Mouse (Mus musculus): ENCODE data around the gene Orm1. TPM values are rescaled to one million over a fixed set of nuclear protein-coding genes. Genes with fewer than 3 reads are reported as not detected.

Orm1 gene
- polyA plus RNA-seq, 1 experiment from 2014 or later = not detected

DNA sequence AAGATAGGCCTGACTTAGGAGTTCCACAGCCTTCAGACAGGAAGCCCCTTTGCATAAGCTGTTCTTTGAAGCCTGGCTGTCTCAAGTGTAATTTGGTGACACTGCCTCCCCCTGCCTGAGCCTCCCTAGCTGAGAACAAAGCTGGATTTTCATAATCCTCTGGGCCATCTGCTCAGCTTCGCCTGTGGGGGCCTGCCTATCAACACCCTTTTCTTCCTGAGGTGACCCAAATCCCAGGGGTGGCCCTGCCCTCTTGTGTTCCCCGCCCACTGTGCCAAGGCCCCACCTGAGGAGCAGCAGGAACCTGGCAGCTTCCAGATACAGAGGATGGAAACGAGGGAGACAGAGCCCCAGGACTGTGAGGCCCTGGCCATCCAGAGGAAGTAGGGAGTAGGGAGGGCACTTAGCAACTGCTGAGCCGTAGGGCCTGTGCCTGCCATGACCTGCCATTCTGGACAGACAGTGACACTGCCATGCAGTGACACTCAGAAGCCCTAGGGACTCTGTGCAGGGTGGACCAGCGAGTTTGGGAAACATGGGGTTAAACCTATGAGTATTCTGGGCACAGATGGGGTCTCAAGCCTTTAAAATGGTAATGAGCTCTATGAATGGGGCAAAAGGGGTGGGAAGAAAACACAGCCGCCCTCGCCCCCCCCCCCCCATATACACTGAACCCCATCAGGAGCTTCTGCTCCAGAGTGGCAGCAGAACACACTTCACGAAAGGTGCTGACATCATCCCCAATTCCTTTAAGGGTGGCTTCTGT, 44.9 kb downstream of the Orm1 start:
- no peaks in the 10 kb centered on the region for H3K4me1 ChIP-seq (replicated peaks; ENCODE audit: insufficient read depth, low read length)
- DNase-seq (ENCODE audit: low spot score) = no peak
- no peak overlapping the region for H3K4me3 ChIP-seq (replicated peaks; ENCODE audit: low read depth, low read length)
- TF ChIP-seq CTCF (IDR thresholded peaks at IDR 0.05; ENCODE audit: low read depth) = no peak
- WGBS = 70% methylated on average over 8 of the region's 8 CpGs
- no peak overlapping the region for H3K4me2 ChIP-seq (ENCODE audit: low read length)
- no peak overlapping the region for H3K27ac ChIP-seq
- peaks cover 9% of the 10 kb centered on the region; the same call in 1 of the 2 replicates for H3K36me3 ChIP-seq (ENCODE audit: insufficient read depth, low read length)
- no peaks in the 10 kb centered on the region for H3K27me3 ChIP-seq (ENCODE audit: insufficient read depth, low read length)
- ATAC-seq (replicated peaks; ENCODE audit: low FRiP score, low read depth) = no peak
- H3K9me3 ChIP-seq (replicated peaks; ENCODE audit: low read length) = no peaks in the 10 kb centered on the region
- H3K9ac ChIP-seq (ENCODE audit: low read depth, low read length) = no peak overlapping the region

DNA sequence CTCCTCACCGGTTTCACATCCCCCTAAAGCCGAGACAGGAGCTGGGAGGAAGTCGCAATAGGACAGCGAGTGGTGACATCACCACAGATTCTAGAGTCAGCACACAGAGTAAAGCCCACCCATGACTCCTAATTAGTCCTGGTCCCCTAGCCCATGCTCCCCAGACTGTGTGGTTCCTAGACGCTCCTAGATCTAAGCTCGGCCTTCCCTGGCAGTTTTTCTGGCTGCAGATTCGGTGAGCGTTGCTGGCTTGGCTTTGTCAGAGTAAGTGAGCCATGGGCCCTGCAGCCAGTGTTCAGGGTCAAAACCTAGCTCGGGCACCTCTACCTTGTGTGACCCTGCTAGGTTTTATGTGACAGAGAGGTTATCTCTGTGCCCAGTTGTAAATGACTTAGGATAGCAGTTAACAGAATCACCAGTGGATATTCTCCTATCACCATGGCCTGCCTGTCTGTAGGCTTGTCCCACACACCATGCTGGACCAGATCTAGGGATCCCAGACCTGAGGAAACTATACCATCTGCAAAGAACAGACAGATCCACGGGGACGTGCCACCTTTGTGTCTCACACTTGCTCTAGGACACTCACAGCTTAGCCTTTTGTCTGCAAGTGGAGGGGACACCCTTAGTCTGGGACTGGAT, 45.6 kb downstream of the Orm1 start:
- 78% methylated on average over 11 of the region's 11 CpGs for WGBS
- H3K4me3 ChIP-seq (replicated peaks; ENCODE audit: low read depth, low read length) = no peak overlapping the region
- no peak for TF ChIP-seq CTCF (IDR thresholded peaks at IDR 0.05; ENCODE audit: low read depth)
- H3K4me1 ChIP-seq (replicated peaks; ENCODE audit: insufficient read depth, low read length) = no peaks in the 10 kb centered on the region
- no peaks in the 10 kb centered on the region for H3K27me3 ChIP-seq (ENCODE audit: insufficient read depth, low read length)
- no peak for ATAC-seq (replicated peaks; ENCODE audit: low FRiP score, low read depth)
- H3K9me3 ChIP-seq (replicated peaks; ENCODE audit: low read length) = no peaks in the 10 kb centered on the region
- H3K9ac ChIP-seq (ENCODE audit: low read depth, low read length) = no peak overlapping the region
- H3K27ac ChIP-seq = no peak overlapping the region
- peaks cover 12% of the 10 kb centered on the region; the same call in 1 of the 2 replicates for H3K36me3 ChIP-seq (ENCODE audit: insufficient read depth, low read length)
- H3K4me2 ChIP-seq (ENCODE audit: low read length) = no peak overlapping the region
- DNase-seq (ENCODE audit: low spot score) = no peak

DNA sequence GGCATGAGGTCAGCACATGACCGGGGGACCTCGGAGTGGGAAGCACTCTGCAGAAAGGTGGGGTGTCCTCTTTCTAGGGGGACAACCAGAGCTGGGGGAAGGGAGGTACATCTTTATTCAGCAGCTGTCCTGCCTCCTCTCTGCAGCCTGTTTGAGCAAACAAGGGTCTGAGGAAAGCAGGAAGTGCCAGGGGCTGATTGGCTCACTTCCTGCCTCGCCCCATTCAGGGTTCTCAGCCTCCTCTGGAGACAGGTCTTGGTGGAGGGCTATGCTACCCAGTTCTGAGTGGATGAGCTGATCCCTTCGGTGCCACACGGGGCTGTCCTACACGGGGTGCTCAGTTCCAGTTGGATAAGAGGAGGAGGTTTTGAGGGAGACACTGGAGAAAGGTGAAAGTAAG, 47.0 kb downstream of the Orm1 start:
- no peak for TF ChIP-seq CTCF (IDR thresholded peaks at IDR 0.05; ENCODE audit: low read depth)
- H3K9me3 ChIP-seq (replicated peaks; ENCODE audit: low read length) = no peaks in the 10 kb centered on the region
- no peak for DNase-seq (ENCODE audit: low spot score)
- no peak overlapping the region for H3K9ac ChIP-seq (ENCODE audit: low read depth, low read length)
- no peak overlapping the region for H3K4me2 ChIP-seq (ENCODE audit: low read length)
- H3K4me3 ChIP-seq (replicated peaks; ENCODE audit: low read depth, low read length) = no peak overlapping the region
- peaks cover 16% of the 10 kb centered on the region; the same call in 1 of the 2 replicates for H3K36me3 ChIP-seq (ENCODE audit: insufficient read depth, low read length)
- no peaks in the 10 kb centered on the region for H3K27me3 ChIP-seq (ENCODE audit: insufficient read depth, low read length)
- H3K4me1 ChIP-seq (replicated peaks; ENCODE audit: insufficient read depth, low read length) = no peaks in the 10 kb centered on the region
- WGBS = 80% methylated on average over 6 of the region's 6 CpGs
- ATAC-seq (replicated peaks; ENCODE audit: low FRiP score, low read depth) = no peak
- no peak overlapping the region for H3K27ac ChIP-seq

Other genes with a start within 250 kb of the Orm1 start
- gene Ambp, start 189.8 kb upstream of the Orm1 start, polyA plus RNA-seq (2015; fragmentation: Nextera tagmentation; extraction: Ambion mirVana) = 2.3 and 2.5 TPM in 2 replicates
- 98.4 and 108 TPM in 2 replicates for gene Kif12, start 172.4 kb upstream of the Orm1 start, polyA plus RNA-seq (2015; fragmentation: Nextera tagmentation; extraction: Ambion mirVana)
- gene Col27a1, start 130.6 kb upstream of the Orm1 start, polyA plus RNA-seq (2015; fragmentation: Nextera tagmentation; extraction: Ambion mirVana) = 5.7 and 6.4 TPM in 2 replicates
- not detected in 2 replicates for gene Orm3, start 11.6 kb downstream of the Orm1 start, polyA plus RNA-seq (2015; fragmentation: Nextera tagmentation; extraction: Ambion mirVana)
- not detected in 2 replicates for gene Orm2, start 17.9 kb downstream of the Orm1 start, polyA plus RNA-seq (2015; fragmentation: Nextera tagmentation; extraction: Ambion mirVana)
- gene Akna, start 58.8 kb downstream of the Orm1 start, polyA plus RNA-seq (2015; fragmentation: Nextera tagmentation; extraction: Ambion mirVana) = 2.9 and 3.3 TPM in 2 replicates
- 3.4 TPM in 2 replicates for gene Whrn, start 151.4 kb downstream of the Orm1 start, polyA plus RNA-seq (2015; fragmentation: Nextera tagmentation; extraction: Ambion mirVana)
- 405 and 416 TPM in 2 replicates for gene Atp6v1g1, start 200.2 kb downstream of the Orm1 start, polyA plus RNA-seq (2015; fragmentation: Nextera tagmentation; extraction: Ambion mirVana)
- gene Tmem268, start 214.2 kb downstream of the Orm1 start, polyA plus RNA-seq (2015; fragmentation: Nextera tagmentation; extraction: Ambion mirVana) = 5.3 and 5.4 TPM in 2 replicates